Mouse (Mus musculus) stomach, postnatal 0 days (tissue): ENCODE measurements around the gene Gm45140.

Experiments used
- CTCF ChIP-seq: IDR thresholded peaks from 2 replicates; pipeline ENCODE4 v1.5.1; 2016; ENCODE audit warnings: antibody characterized with exemption, low read depth, mild to moderate bottlenecking, moderate library complexity
- EP300 ChIP-seq: optimal IDR thresholded peaks from 2 replicates; pipeline ENCODE3; 2016; ENCODE audit warnings: antibody characterized with exemption

GRCm38 (mm10) chr6:87810713-87811669 is 24.6 kb downstream of the Gm45140 start:
- TF ChIP-seq CTCF (no peak), EP300 (no peak)
